Mouse (Mus musculus) kidney, embryonic 14.5 days (tissue): ENCODE measurements around the gene Itsn2. TPM values are rescaled to one million over a fixed set of nuclear protein-coding genes. Genes with fewer than 3 reads are reported as not detected.

Experiments
- ATAC-seq: fragments of 200-750 bp; cut with Nextera tagmentation; 2 replicates; pipeline ENCODE4 v1.8.0; 2017; ENCODE audit warnings: moderate number of reproducible peaks, mild to moderate bottlenecking, moderate TSS enrichment, moderate library complexity; ENCODE audit not compliant: low FRiP score, low TSS enrichment
- H3K27ac ChIP-seq: fragments of 300-500 bp; sonication (generic); 2 replicates; pipeline ENCODE4 v1.5.1; 2014; ENCODE audit warnings: low read depth, mild to moderate bottlenecking, low read length, moderate library complexity, mixed read lengths
- H3K27me3 ChIP-seq: fragments of 300-500 bp; sonication (generic); 2 replicates; pipeline ENCODE4 v1.6.1; 2014; ENCODE audit warnings: mild to moderate bottlenecking, low read length; ENCODE audit not compliant: control insufficient read depth, insufficient read depth
- H3K36me3 ChIP-seq: fragments of 300-500 bp; sonication (generic); 2 replicates; pipeline ENCODE4 v1.6.1; 2014; ENCODE audit warnings: low read length, mixed read lengths; ENCODE audit not compliant: control insufficient read depth, insufficient read depth
- H3K4me1 ChIP-seq: fragments of 300-500 bp; sonication (generic); 2 replicates; pipeline ENCODE4 v1.6.1; 2014; ENCODE audit warnings: low read length, mixed read lengths; ENCODE audit not compliant: control insufficient read depth, insufficient read depth
- H3K4me2 ChIP-seq: fragments of 300-500 bp; sonication (generic); replicated peaks from 2 replicates; pipeline ENCODE4 v1.6.1; 2014; ENCODE audit warnings: low read depth, mild to moderate bottlenecking, low read length
- H3K4me3 ChIP-seq: fragments of 300-500 bp; sonication (generic); 2 replicates; pipeline ENCODE4 v1.5.1; 2014; ENCODE audit warnings: mild to moderate bottlenecking, low read length
- H3K9ac ChIP-seq: fragments of 300-500 bp; sonication (generic); 2 replicates; pipeline ENCODE4 v1.6.1; 2014; ENCODE audit warnings: low read depth, mild to moderate bottlenecking, low read length, moderate library complexity
- H3K9me3 ChIP-seq: fragments of 300-500 bp; sonication (generic); 2 replicates; pipeline ENCODE4 v1.6.1; 2016; ENCODE audit warnings: low read length; ENCODE audit not compliant: control insufficient read depth
- WGBS: fragments of 180-500 bp; shearing (Covaris S2); extraction: QIAGEN DNeasy Blood & Tissue Kit; methylation state at CpG from one replicate; pipeline ENCODE4 v1.1.7; 2014; 5-methylcytosine and 5-hydroxymethylcytosine counted together
- polyA plus RNA-seq: library from polyadenylated mRNA; unstranded; fragments of >200 nt; fragmentation: Nextera tagmentation; extraction: Ambion mirVana; gene quantifications from 2 replicates; pipeline ENCODE4 v1.2.1, GENCODE M21; 2014

Itsn2 gene
- polyA plus RNA-seq, 1 experiment from 2014 or later = 46.8 TPM

DNA sequence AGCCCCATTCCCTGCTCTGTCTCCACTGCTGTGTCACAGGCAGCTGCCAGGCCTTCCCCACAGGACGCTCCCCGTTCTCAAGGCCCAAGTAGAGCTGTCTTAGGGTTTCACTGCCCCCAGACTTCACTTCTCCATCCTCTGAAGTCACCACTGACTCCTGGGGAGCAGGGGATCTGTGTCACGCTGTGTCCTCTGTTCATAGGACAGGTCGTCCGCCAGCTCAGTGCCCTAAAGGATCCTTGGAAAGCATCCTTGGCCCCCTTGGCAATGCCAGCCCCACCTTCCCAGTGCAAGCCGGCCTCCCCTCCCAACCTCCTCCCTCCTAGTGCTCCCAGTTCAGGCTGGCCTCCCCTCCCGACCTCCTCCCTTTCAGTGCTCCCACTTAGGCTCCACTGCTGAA is 117.5 kb downstream of the Itsn2 start:
- 87% methylated on average over 7 of the region's 7 CpGs for WGBS
- Histone ChIP-seq H3K4me3 (no peak overlapping the region), H3K27me3 (no peaks in the 10 kb centered on the region), H3K9ac (no peak overlapping the region), H3K36me3 (peaks cover 37% of the 10 kb centered on the region), H3K9me3 (no peaks in the 10 kb centered on the region), H3K4me1 (no peaks in the 10 kb centered on the region), H3K4me2 (no peak overlapping the region), H3K27ac (no peak overlapping the region)
- no peak for ATAC-seq

DNA sequence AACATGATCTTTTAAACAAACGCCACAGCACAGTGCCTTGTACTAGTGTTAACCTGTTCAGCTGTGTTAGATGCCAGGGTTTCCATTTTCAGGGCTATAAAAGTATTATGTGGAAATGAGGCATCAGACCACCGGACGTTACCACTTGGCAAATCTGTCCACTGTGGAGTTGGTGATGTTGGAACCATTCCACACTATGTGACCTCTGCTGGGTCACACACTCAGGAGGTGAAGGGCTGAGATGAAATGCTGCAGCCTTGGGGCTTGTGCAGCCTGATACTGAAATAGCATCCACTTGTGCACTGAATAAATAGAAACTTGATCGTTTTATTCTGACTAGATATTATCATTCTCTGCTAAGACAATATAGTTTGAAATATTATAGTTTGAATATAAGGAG is 120.9 kb downstream of the Itsn2 start:
- H3K4me1 ChIP-seq = no peaks in the 10 kb centered on the region
- H3K36me3 ChIP-seq = peaks cover 20% of the 10 kb centered on the region
- no peaks in the 10 kb centered on the region for H3K9me3 ChIP-seq
- no peak overlapping the region for H3K4me3 ChIP-seq
- 52% methylated on average over 4 of the region's 4 CpGs for WGBS
- H3K9ac ChIP-seq = no peak overlapping the region
- no peak overlapping the region for H3K4me2 ChIP-seq
- H3K27me3 ChIP-seq = no peaks in the 10 kb centered on the region
- ATAC-seq = no peak
- no peak overlapping the region for H3K27ac ChIP-seq

DNA sequence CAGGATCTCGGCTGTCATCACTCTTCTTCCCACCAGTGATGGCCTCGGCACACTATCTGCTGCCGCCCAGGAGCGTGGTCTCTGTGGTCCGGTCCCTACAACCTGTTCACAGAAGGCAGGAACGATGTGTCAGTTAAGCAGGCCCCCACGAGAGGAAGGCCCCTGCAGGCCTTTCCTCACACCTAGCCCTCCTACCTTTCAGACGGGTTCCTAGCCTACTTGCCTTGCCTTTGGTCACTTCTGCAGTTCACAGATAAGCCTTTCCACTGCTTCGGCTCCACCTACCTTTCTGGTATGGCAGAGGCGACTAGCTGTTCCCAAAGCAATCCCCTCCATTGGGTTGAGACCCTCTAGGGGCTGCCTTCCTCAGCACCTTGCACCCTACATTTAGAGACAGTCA is 123.2 kb downstream of the Itsn2 start:
- Histone ChIP-seq H3K9me3 (no peaks in the 10 kb centered on the region), H3K4me1 (no peaks in the 10 kb centered on the region), H3K27me3 (no peaks in the 10 kb centered on the region), H3K4me3 (no peak overlapping the region), H3K9ac (no peak overlapping the region), H3K27ac (no peak overlapping the region), H3K4me2 (no peak overlapping the region), H3K36me3 (peaks cover 8% of the 10 kb centered on the region; the same call in 1 of the 2 replicates)
- ATAC-seq = no peak
- WGBS = 80% methylated on average over 10 of the region's 10 CpGs

DNA sequence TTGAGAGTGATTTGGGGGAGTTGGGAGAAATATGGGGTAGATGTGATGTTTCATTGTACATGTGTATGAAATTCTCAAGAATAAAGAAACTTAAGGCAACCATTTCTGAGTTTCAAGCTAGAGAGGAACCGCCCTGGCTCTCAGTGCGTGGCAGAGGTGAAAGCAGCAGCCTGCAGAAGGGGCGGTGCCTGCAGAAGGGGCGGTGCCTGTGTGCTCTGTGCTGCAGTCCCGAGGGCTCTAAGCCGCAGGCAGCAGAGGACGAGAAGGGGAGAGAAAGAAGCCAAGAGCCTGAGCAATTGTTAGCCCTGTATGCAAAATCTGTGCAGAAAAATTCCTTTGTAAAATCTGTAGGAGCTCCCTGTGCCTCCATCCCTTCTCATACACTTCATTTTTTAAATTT is 125.0 kb downstream of the Itsn2 start:
- Histone ChIP-seq H3K36me3 (peaks cover 3% of the 10 kb centered on the region; the same call in 1 of the 2 replicates), H3K27me3 (no peaks in the 10 kb centered on the region), H3K9ac (no peak overlapping the region), H3K4me2 (no peak overlapping the region), H3K27ac (no peak overlapping the region), H3K4me3 (no peak overlapping the region), H3K4me1 (no peaks in the 10 kb centered on the region), H3K9me3 (no peaks in the 10 kb centered on the region)
- WGBS = 8% methylated on average over 7 of the region's 7 CpGs
- ATAC-seq = peak; percentile 86; the same call in 1 of the 2 replicates

DNA sequence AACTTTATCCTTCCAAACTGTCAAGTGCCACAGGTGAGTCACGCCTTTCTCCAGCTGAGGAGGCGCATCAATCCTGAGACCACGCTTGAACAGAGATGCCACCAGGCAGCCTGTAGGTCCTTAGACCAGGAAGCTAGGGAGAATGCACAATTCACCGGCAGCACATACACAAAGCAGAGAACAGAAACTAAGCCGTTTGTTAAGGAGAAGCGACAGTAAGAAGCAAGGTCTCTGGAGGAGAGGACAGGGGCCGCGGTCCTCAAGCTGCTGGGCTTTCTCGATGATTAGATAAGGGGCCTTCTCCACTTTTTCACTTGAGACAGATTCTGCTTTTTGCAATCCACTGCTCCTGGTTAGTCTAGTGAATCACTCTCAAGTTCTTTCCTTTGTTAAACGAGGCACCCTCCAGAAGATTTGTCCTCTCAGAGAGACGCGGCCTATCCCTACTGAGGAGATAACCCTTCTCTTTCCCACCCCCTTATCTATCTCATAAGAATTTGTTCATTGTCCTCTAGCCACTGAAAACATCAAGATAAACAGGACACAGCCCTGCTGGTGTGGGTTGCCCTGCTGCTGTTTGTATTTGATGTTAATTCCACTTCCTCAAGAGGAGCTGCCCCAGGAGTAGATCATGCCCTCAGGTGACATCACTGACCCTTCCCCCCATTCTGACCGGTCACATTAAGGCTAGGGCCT is 126.8 kb downstream of the Itsn2 start:
- Histone ChIP-seq H3K4me1 (no peaks in the 10 kb centered on the region), H3K27me3 (no peaks in the 10 kb centered on the region), H3K27ac (no peak overlapping the region), H3K36me3 (no peaks in the 10 kb centered on the region), H3K4me3 (no peak overlapping the region), H3K9me3 (no peaks in the 10 kb centered on the region), H3K4me2 (no peak overlapping the region), H3K9ac (no peak overlapping the region)
- no peak for ATAC-seq
- 78% methylated on average over 13 of the region's 13 CpGs for WGBS

DNA sequence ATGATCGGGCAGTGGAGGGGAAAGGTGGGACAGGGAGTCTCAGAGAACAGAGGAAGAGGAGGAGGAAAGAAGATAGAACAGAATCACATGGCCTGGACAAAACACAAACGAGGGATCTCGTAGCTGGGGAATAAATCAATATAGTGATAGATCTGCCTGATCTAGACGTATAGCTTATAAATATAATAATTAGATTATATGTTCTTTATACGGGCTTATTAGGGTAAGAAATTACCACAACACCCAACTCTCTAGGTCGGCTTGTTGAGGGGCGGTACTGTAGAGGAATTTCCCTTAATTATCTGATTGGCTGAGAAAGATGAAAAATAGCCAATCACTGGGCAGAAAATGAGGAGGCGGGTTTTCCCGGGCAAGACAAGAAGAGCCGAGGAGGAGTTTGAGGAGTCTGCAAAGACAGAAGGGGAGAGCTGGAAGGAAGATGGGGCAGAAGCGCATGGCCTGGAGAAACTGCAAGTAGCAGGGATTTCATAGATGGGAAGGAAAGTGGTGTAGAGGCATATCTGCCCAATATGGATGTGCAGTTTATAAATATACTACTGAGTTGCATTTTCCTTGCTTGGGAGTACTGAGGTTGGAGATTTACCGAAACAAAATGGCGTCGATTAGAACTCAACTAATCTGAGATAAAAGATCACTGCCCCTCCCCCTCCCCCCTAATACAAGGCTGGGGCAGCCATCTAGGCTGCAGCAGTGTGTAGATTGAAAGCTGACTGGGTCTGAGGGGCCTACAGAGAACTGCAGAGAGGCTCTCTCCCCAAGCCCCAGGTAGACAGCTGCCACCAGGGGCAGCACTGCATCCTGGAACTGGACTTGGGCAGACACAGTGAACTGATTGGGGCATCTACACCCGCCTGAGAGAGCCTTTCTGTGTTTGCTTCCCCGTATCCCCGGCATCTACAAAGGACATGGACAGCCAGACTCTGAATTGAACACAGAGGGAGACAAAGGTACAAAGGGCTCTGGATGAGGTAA is 127.6 kb downstream of the Itsn2 start:
- WGBS = 75% methylated on average over 17 of the region's 17 CpGs
- Histone ChIP-seq H3K36me3 (no peaks in the 10 kb centered on the region), H3K4me1 (no peaks in the 10 kb centered on the region), H3K4me2 (no peak overlapping the region), H3K27ac (no peak overlapping the region), H3K9ac (no peak overlapping the region), H3K4me3 (no peak overlapping the region), H3K27me3 (no peaks in the 10 kb centered on the region), H3K9me3 (no peaks in the 10 kb centered on the region)
- no peak for ATAC-seq

DNA sequence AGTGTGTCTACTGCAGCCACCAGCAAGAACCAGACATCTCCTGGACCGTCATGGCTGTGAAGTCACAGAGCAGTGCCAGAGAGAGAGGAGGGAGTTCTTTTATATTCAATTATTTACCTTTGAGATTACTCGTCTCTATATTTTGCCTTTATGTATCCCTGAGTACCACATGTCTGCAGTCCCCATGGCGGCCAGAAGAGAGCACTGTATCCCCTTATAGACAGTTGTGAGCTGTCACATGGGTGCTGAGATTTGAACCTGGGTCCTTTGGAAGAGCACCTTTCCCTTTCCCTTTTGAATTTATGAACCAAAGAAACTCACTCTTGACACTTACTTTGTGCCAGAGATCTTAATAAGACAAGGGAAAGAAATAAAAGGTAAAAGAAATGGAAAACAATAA is 136.7 kb downstream of the Itsn2 start:
- H3K27ac ChIP-seq = no peak overlapping the region
- no peak overlapping the region for H3K4me3 ChIP-seq
- no peak overlapping the region for H3K4me2 ChIP-seq
- no peaks in the 10 kb centered on the region for H3K27me3 ChIP-seq
- no peaks in the 10 kb centered on the region; the same call in 1 of the 2 replicates for H3K4me1 ChIP-seq
- WGBS = 98% methylated on average over 3 of the region's 3 CpGs
- H3K36me3 ChIP-seq = no peaks in the 10 kb centered on the region
- no peak overlapping the region for H3K9ac ChIP-seq
- no peak for ATAC-seq
- no peaks in the 10 kb centered on the region for H3K9me3 ChIP-seq

DNA sequence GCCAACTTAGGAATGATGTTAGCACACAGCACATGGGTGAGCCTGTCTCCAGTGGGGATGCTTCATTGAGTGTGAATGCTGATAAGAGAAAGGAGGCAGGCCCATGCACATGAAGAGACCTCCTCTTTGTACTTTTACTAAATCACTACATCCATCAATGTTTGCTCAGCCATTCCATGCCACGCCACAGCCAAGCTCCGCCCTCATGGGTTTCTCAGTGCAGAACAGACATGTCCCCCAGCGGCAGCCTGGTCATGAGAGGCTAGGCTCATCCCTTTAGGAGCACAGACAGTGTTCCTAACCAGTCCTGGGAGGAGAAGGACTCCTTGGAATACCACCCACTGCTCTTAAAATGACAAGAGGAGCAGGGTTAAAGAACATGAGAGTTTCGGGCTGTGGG is 139.2 kb downstream of the Itsn2 start:
- peak; percentile 66; the same call in 1 of the 2 replicates for ATAC-seq
- H3K4me1 ChIP-seq = no peaks in the 10 kb centered on the region; the same call in 1 of the 2 replicates
- H3K27me3 ChIP-seq = no peaks in the 10 kb centered on the region
- H3K27ac ChIP-seq = 0 out of 2 replicates have a peak overlapping the region, but pooled peaks have one; percentile 10
- no peak overlapping the region for H3K4me3 ChIP-seq
- WGBS = 52% methylated on average over 4 of the region's 4 CpGs
- no peak overlapping the region for H3K9ac ChIP-seq
- no peaks in the 10 kb centered on the region for H3K36me3 ChIP-seq
- H3K9me3 ChIP-seq = no peaks in the 10 kb centered on the region
- no peak overlapping the region for H3K4me2 ChIP-seq

DNA sequence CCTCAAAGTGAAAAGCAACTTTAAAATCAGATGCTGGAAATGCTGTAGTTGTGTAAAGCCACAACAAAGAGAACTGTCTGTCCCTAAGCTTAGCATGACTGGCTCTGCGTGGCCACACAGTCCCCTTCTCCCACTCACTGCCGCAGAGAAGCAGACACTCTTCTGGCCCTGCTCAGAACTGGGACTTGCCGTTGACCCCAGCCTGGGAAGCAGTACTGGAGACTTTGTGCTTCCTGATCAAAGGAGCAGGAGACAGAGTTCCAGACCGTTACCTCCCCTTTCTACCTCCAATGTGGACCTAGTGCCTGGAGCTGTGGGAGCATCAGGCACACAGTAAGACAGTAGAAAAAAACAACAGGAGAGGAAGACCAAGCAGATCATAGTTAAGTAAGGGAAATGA is 139.9 kb downstream of the Itsn2 start:
- Histone ChIP-seq H3K9ac (no peak overlapping the region), H3K9me3 (no peaks in the 10 kb centered on the region), H3K27me3 (no peaks in the 10 kb centered on the region), H3K4me2 (no peak overlapping the region), H3K36me3 (no peaks in the 10 kb centered on the region), H3K4me3 (no peak overlapping the region), H3K4me1 (no peaks in the 10 kb centered on the region; the same call in 1 of the 2 replicates), H3K27ac (no peak overlapping the region)
- 24% methylated on average over 4 of the region's 4 CpGs for WGBS
- peak; percentile 89; the same call in 1 of the 2 replicates for ATAC-seq
